Mouse (Mus musculus) thymus, postnatal 0 days (tissue): ENCODE results near the gene Dnaaf1. TPM values are rescaled to one million over a fixed set of nuclear protein-coding genes. Genes with fewer than 3 reads are reported as not detected.

Experiments used
- DNase-seq: peaks from one replicate; pipeline ENCODE4 v3.0.0-alpha.2; 2015; ENCODE audit warnings: low spot score
- polyA plus RNA-seq: library from polyadenylated mRNA; unstranded; fragments of >200 nt; fragmentation: Nextera tagmentation; extraction: Ambion mirVana; gene quantifications from 2 replicates; pipeline ENCODE4 v1.2.1, GENCODE M21; 2015

The Dnaaf1 gene
- polyA plus RNA-seq, 1 experiment from 2014 or later: 1.6 TPM

GRCm38 (mm10) chr8:119620848-119621465 lies 45.9 kb downstream of the Dnaaf1 start:
- no peak for DNase-seq

DNA sequence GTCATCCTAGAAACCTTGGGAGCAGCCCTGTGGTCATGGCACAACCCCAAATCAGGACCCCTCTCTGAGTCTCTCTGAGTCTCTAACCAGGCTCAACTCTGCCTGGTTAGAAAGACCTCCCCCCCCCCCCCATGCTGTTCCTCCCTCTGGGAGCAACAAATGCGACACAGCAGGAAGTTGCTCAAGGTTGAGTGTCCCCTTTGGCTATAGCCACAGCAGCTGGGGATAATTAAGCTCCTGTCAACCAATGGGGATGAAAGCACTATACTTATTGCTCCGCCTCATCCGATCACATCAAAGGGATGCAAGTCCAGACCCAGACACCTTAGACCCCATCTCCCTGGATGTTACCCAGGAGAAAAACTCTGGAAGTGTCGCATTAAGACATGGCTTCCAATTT lies 47.5 kb downstream of the Dnaaf1 start:
- DNase-seq: no peak

DNA sequence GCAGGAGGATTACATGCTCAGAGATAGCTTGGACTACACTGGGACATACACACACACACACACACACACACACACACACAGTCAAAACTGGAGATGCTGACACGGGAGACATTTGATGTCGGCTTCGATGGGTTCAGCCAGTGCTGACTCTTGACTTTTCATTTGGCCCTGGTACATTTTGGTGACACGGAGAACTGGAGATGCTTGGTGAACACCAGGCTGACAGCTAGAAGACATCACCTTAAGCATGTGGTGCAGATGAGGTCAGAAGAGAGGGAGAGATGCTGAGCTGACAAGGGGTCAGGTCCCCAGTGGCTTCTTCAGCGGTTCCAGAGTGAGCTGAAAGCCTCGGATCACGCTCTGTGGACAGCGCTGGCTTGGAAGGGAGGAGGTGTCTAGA lies 48.0 kb downstream of the Dnaaf1 start:
- DNase-seq: no peak

DNA sequence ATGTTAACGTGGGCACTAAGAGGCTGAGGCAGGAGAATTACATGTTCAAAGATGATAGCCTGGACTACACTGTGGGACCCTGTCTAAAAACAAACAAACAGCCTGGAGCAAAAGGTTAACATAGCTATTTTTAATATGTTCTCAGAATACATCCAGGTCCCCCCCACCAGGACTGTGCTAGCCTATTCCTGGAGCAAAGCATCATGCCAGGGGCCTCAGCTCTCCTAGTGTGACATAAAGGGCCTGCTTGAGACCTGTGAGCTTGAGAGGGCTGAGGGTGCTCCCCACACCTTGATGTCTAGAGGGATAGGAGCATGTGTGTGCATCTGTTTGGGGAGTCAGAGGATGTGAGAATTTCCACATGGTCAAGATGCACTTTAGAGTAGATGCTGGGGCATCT lies 48.7 kb downstream of the Dnaaf1 start:
- no peak for DNase-seq

GRCm38 (mm10) chr8:119624916-119625315 lies 49.9 kb downstream of the Dnaaf1 start:
- DNase-seq: no peak

DNA sequence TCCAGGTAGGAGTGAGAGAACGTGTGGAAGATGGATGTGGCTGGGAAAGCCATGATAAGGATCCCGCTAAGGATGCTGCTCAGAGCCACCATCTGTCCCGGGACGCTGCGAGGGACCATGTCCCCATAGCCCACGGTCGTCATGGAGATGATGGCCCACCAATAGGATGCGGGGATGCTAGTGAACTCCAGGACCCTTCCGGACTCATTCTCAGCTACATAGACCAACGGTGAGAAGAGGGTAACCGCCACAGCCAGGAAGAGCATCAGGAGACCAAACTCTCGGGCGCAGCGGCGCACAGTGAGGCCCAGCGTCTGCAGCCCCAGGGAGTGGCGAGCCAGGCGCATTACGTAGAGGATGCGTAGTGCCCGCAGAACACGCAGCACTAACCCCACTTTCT lies 50.8 kb downstream of the Dnaaf1 start:
- DNase-seq: no peak

GRCm38 (mm10) chr8:119627199-119627598 lies 52.2 kb downstream of the Dnaaf1 start:
- no peak for DNase-seq

DNA sequence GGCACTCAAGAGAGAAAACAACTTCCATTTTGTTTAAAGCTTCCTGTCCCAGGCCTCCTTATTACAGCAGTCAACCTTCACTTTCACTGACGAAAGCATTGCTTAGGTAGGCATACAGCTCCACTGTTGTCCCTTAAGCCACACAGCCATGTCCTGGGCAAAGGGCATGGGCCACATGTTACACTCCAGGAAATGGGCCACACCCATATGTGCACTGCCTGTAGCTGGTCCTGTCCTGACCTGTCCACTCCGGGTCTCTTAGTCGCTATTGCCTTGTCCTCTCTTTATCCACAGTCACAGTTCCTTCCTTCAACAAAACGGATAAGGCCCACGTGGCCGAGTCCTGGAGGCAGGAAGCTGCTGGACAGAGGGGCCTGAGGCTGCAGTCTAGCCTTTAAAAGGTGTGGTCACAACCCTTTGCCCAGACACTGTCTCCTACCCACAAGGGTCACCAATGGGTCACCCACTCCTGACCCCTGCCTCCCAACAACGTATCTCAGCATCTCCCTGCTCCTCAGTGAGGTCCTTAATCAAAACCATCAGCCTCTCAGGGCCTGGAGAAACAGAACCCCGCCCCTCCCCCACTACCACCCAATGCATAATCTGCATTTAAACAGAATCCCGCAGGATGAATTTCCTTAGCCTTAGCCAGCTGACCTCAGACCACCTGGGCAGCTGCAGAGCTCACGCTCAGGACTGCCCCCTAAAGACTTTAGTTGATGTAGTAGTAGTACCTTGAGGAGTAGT lies 52.8 kb downstream of the Dnaaf1 start:
- DNase-seq: no peak

DNA sequence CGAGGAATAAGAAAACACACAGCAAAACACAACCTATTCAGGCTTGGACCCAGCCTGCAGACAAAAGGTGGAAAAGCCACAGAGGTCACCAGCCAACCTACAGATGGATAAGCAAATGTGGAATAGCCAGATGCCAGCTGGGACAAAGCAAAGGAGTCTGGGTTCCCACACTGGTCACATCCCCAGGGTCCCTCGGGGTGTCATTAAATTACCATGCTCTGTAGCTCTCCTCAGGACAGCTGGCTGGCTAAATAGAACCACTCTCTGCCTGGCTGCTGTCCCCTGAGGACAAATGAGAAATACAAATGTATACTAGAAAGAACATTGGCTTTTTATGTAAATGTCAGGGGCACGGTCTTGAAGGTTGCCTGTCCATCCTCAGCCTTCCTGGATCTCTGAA lies 55.8 kb downstream of the Dnaaf1 start:
- no peak for DNase-seq

DNA sequence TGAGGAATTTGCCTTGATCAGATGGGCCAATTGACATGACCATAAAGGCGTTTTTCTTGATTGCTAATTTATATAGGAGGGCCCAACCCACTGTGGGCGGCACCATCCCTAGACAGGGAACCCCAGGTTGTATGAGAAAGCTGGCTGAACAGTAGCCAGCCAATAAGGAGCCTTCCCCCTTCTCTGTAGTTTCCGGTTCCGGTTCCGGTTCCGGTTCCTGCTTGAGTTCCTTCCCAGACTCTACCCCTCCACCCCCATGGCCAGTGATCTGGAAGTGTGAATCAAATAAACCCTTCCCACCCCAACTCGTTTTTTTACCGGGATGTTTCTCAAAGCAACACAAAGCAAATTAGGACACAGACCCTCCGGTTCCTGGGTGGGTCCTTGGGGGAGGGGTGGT lies 57.2 kb downstream of the Dnaaf1 start:
- no peak for DNase-seq

DNA sequence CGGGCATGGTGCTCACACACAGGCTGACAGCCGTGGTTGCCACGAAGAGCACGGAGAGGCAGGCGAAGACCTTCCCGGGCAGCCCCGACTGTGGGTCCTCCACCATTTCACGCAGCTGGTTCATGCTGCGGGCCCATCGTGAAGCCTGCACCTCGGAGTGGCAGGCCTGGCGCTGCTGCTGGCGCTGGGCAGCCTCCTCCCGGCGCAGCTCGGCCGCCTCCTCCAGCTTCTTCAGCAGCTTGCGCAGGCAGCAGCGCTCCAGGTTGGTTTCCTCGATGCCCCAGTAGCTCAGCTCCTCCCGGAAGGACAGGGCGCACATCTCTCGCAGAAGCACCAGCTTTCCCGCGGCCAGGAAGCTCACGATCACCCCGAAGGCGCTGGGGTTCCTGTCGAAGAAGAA lies 57.9 kb downstream of the Dnaaf1 start:
- no peak for DNase-seq

GRCm38 (mm10) chr8:119634616-119635336 lies 59.7 kb downstream of the Dnaaf1 start:
- DNase-seq: no peak

- no peak for DNase-seq
Measured at GRCm38 (mm10) chr8:119635378-119635777, 60.3 kb downstream of the Dnaaf1 start, which contains the start of gene Kcng4. TSS of gene Kcng4 (minus strand) at chr8:119635680.

DNA sequence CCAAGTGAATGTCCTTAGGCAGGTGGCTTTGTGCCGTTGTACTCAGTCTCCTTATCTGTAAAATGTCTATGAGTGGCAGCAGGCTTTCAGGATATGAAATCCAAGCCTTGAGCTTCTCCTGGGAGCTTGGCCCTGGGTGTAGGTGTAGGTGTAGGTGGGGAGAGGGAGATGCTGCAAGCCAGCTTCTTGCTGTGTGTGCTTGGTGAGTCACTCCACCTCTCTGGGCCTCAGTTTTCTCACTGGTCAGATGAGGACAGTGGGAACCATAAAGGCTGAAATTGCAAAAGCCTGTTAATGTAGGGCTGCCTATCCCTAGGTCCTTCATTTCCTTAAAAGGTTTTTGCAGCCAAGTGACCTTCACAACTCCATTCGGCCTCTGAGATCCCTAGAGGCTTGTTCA lies 60.9 kb downstream of the Dnaaf1 start:
- no peak for DNase-seq

- no peak for DNase-seq
Measured at GRCm38 (mm10) chr8:119636766-119637165, 61.7 kb downstream of the Dnaaf1 start.

- DNase-seq: no peak
Measured at GRCm38 (mm10) chr8:119637381-119637780, 62.3 kb downstream of the Dnaaf1 start.

GRCm38 (mm10) chr8:119638261-119638660 lies 63.2 kb downstream of the Dnaaf1 start:
- DNase-seq: no peak

GRCm38 (mm10) chr8:119639798-119640197 lies 64.8 kb downstream of the Dnaaf1 start:
- no peak for DNase-seq

- no peak for DNase-seq
Measured at GRCm38 (mm10) chr8:119641058-119641457, 66.0 kb downstream of the Dnaaf1 start.

DNA sequence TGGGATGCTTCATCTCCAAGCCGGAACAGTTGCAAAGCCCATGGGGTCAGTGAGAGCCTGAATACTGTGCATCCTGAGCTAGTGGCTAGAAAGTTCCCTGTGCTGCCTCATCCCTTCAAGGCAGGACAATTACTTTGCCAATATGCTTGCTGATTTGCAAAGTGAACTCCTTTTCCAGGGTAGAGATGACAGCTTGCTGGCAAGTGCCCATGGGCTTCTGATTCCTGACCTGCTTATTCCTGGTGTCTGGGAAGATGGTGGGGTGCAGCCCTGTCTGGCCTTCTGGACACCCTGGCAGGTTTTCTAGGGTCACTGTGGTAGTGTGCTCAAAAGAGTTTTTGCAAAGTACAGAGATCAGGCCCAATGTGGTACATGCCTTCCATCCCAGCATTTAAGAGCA lies 67.9 kb downstream of the Dnaaf1 start:
- no peak for DNase-seq

DNA sequence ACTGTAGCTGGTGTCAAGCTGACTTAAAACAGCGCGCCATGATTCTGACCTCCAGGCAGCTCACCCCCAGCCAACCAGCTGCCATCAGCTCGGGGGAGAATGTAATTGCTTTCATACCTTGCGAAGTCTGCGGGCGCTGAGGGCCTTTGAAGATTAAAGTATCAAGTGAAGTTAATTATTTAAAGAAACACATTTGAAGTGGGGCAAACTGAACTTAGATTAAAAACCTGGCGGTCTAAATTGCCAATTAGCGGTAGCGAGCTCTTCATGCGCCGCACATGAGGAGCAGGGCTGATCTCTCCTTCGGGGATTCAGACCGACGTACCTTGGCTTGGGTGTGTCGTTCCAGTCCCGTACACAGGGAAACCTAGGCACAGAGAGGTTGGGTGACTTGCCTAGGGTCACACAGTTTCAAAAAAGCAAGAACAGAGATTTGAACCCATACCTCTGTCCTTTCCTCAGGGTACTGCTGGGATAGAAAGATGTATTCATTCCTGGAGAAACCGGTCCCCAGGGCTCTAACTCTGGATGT lies 69.5 kb downstream of the Dnaaf1 start:
- no peak for DNase-seq

DNA sequence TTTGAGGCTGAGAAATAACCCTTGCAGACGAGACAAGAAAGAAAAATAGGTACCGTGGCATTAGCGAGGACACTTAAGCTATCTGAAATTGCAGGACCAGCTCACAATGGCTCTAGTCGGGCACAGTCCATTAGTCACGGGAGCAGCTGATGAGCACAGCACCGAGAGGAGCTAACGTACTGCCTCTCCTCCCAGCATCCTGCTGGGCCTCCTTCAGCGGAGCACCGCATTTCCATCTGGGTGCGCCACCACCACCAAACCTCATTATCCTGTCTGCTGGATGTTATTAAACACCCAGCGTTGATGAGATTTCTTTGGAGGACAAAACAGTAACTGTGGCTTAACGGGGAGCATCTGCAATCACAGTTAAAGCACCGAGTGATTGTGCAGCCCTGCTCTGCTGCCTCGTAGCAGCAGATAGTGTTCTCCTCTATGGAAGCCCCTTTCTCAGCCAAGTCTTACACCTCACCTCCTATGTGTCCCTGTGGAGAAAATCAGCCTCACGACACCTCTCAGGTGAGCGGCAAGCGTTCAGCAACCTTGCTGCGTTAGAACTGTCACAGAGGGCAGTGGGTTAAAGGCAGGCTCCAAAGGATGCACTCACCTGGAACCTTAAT lies 70.1 kb downstream of the Dnaaf1 start:
- DNase-seq: no peak
